Mouse (Mus musculus): ENCODE measurements around the gene Vwa8. TPM values are rescaled to one million over a fixed set of nuclear protein-coding genes. Genes with fewer than 3 reads are reported as not detected.

The Vwa8 gene
- polyA plus RNA-seq, 1 experiment: 5.7 TPM

- no peak for TF ChIP-seq GATA1 (IDR thresholded peaks at IDR 0.05; ENCODE audit: low read length)
Measured at GRCm38 (mm10) chr14:78923631-78924030, 74.8 kb downstream of the Vwa8 start.

DNA sequence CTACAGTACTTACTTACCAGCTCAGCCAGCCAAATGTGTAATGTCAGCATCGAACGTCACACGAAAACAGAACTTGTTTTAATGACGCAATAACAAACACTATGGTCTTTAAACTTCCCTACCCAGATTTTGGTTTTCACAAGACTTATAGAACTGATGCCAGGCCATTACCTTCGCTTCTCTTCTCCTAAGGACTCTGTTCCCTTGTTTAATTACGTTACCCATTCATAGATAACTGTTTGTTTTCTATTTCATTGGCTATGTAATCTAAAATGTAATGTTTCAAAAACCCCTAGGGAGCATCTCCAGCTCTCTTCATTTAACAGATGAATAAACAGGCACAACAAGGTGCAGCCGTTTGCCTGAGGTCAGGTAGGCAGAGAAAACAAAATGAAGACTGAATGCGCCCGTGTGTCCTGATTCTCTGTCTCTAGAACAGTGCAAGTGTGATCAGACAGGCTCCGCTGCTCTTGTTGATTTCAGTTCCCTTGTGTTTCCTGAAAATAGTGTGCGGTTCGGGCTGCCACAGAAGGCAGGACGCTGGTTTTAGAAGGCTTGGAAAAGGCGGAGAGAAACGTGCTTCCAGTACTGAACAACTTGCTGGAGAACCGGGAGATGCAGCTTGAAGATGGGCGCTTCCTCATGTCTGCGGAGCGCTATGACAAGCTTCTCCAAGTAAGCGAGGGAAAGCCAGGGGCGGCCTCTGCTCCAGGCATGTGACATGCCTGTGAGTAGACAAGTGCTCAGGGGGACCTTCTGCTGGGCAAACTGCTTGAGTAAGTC lies 76.1 kb downstream of the Vwa8 start:
- no peak for TF ChIP-seq GATA1 (IDR thresholded peaks at IDR 0.05; ENCODE audit: low read length)

- TF ChIP-seq GATA1 (IDR thresholded peaks at IDR 0.05; ENCODE audit: low read length): no peak
Measured at GRCm38 (mm10) chr14:78932094-78932493, 83.2 kb downstream of the Vwa8 start.

DNA sequence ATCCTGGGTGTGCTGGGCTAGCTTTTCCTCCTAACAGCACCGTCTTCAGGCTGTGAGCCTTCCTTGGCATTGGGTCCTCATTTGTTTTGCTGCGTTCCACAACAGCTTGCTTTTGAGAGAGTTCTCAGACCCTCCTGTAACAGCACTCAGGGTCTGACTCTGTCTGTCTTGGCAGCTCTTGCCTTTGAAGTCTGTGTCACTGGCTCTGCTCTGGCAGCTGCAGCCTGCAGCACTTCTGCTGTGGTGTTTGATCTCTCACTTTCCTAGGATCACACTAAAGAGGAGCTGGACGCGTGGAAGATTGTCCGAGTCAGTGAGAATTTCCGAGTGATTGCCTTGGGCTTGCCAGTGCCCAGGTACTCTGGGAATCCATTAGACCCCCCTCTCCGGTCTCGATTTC lies 84.5 kb downstream of the Vwa8 start:
- no peak for TF ChIP-seq GATA1 (IDR thresholded peaks at IDR 0.05; ENCODE audit: low read length)

- TF ChIP-seq GATA1 (IDR thresholded peaks at IDR 0.05; ENCODE audit: low read length): no peak
Measured at GRCm38 (mm10) chr14:78934596-78934995, 85.7 kb downstream of the Vwa8 start.

DNA sequence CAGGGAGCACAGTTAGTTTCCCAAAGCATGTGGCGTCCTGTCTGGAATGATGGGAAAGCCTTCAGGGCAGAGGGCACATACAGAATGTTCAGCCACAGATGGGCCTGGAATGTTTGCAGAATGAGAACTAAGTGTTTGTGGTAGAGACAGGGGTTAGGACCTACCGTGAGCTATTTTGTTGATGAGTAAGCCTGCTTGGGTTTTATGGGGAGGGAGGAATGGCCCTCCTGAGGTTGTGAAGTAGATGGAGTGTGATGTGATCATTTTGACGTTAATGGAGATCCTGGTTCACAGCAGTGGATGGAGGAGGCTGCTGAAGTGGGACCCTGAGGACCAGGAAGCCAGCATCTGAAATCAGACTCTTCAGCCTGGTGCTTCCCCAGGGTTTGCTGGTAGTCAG lies 86.9 kb downstream of the Vwa8 start:
- TF ChIP-seq GATA1 (IDR thresholded peaks at IDR 0.05; ENCODE audit: low read length): no peak

DNA sequence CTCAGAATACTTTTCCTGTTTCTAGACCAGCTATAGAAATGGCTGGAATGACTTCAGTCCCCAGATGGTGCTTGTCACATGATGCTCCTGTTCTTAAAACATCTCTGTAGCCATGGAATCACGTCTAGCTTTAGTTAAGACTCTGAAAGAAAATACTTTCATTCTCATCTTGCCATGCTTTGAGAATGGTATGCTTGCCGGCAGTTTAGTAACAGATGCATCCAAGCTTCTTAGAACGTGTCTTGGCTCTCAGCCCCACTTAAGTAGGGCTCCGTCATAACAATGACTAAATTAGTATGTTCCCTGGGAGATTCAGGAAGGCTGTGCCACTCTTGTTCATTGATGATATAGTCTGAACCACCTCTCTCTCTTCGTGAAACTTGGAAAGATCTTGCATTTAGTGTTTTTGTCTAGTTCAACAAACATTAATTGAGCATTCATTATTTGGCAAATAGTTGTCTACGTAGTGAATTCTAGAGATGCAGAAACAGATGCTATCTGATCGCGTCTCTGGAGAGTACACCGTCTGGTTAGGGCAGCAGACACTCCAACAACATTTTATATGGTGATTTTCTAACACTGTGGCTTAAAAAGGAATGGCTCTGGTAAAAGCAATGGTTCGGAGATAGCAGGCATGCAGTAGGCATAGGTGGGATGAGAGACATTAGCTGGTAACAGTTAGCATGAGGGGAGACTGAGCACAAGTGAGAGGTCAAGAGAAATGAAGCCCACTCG lies 93.1 kb downstream of the Vwa8 start:
- no peak for TF ChIP-seq GATA1 (IDR thresholded peaks at IDR 0.05; ENCODE audit: low read length)

DNA sequence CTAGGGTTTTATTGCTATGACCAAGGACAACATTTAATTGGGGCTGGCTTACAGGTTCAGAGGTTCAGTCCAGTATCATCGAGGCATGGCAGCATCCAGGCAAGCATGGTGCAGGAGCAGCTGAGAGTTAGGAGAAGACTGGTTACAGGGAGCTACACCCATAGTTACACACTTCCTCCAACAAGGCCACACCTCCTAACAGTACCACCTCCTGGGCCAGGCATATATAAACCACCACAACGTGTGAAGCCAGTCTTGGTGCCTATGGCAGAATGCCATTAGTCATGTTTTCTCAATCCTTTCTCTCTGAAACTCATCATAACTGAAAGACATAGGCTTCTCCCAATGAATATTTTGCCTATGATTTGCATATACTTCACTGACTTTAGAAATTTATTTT lies 106.9 kb downstream of the Vwa8 start:
- no peak for TF ChIP-seq GATA1 (IDR thresholded peaks at IDR 0.05; ENCODE audit: low read length)

GRCm38 (mm10) chr14:78970621-78971020 lies 121.8 kb downstream of the Vwa8 start:
- no peak for TF ChIP-seq GATA1 (IDR thresholded peaks at IDR 0.05; ENCODE audit: low read length)

DNA sequence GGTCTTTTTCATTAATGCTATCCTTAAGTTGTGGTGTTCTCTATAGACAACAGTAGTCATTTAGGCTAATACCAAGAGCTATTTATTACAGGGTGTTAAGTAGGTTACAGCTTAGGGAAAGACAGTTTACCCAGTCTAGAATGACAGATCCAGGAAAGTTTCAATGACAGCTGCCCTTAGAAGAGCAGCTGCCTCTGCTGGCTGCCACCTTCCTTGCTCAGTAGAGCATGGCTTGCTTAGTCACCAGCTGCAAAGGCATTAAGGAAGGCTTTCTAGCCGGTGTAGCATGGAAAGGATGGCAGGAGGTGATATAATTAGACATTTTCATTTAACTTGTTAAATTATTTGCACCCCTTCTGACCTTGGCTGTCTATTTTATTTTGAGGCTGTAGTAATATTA lies 123.6 kb downstream of the Vwa8 start:
- no peak for TF ChIP-seq GATA1 (IDR thresholded peaks at IDR 0.05; ENCODE audit: low read length)

- no peak for TF ChIP-seq GATA1 (IDR thresholded peaks at IDR 0.05; ENCODE audit: low read length)
Measured at GRCm38 (mm10) chr14:78983104-78983503, 134.3 kb downstream of the Vwa8 start.

GRCm38 (mm10) chr14:78984296-78984695 lies 135.4 kb downstream of the Vwa8 start:
- TF ChIP-seq GATA1 (IDR thresholded peaks at IDR 0.05; ENCODE audit: low read length): no peak

DNA sequence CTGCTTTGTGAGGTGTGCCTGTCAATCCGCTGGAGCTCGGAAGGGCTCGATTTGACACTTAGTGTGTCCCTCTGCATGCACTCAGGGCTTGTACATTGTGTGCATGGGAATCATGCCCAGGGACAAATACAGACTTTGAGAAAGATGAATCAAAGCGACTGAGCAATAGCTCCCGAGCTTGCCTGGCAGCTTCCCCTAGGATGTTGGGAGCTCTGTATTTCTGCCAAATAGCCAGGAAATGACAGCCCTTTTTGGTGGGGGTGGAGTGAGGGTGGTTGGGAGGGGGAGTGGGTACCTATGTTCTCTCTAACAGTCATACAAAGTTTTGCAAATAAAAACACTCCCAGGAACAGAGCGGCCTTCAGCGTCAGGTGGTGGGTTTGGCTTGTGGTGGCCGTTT lies 138.7 kb downstream of the Vwa8 start:
- TF ChIP-seq GATA1 (IDR thresholded peaks at IDR 0.05; ENCODE audit: low read length): no peak

- no peak for TF ChIP-seq GATA1 (IDR thresholded peaks at IDR 0.05; ENCODE audit: low read length)
Measured at GRCm38 (mm10) chr14:78992456-78992855, 143.6 kb downstream of the Vwa8 start.

DNA sequence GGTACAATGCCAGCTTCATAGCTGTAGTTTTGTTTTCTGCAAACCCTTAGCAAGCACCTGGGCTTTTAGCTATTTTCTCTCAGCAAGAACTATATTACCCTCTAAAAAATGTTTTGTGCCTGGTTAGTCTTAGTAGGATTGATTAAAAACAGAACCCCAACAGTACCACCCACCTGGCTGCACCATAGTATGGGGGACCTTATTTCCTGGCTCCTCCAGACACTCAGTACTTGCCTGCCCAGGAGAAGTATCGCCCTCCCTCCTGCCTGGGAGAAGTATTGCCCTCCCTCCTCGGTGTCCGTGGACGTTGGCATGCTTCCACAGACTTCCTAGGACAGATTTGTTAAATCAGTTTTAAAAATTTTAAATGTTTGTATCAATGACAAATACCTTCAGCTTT lies 144.7 kb downstream of the Vwa8 start:
- no peak for TF ChIP-seq GATA1 (IDR thresholded peaks at IDR 0.05; ENCODE audit: low read length)

- TF ChIP-seq GATA1 (IDR thresholded peaks at IDR 0.05; ENCODE audit: low read length): no peak
Measured at GRCm38 (mm10) chr14:78996359-78996758, 147.5 kb downstream of the Vwa8 start.

GRCm38 (mm10) chr14:79003576-79003975 lies 154.7 kb downstream of the Vwa8 start:
- TF ChIP-seq GATA1 (IDR thresholded peaks at IDR 0.05; ENCODE audit: low read length): no peak

Measured in G1E-ER4 (cell line).